Mouse (Mus musculus) E14TG2a.4 (cell line): ENCODE measurements at regions not wholly inside any gene's neighbourhood (a gene's known extent, or its start where the extent isn't known, plus 50 kb on each side); places are given as distances from the start of the nearest gene placed in this dataset.

Experiments used
- H3K27me3 ChIP-seq: 2 replicates; pipeline ENCODE4 v1.6.1; 2014; ENCODE audit warnings: low read length, control low read depth; ENCODE audit not compliant: insufficient read depth
- H3K36me3 ChIP-seq: 2 replicates; pipeline ENCODE4 v1.6.1; 2014; ENCODE audit warnings: low read length, control low read depth; ENCODE audit not compliant: insufficient read depth
- H3K4me1 ChIP-seq: replicated peaks from 2 replicates; pipeline ENCODE4 v1.6.1; 2014; ENCODE audit warnings: low read depth, low read length, control low read depth
- H3K4me3 ChIP-seq: replicated peaks from 2 replicates; pipeline ENCODE4 v1.5.1; 2014; ENCODE audit warnings: mild to moderate bottlenecking, low read length
- H3K9me3 ChIP-seq: 2 replicates; pipeline ENCODE4 v1.6.1; 2014; ENCODE audit warnings: low read length, control low read depth
- CTCF ChIP-seq: conservative IDR thresholded peaks from 2 replicates; pipeline ENCODE4 v1.5.1; 2014; ENCODE audit warnings: low read length
- NANOG ChIP-seq: IDR thresholded peaks from 2 replicates; pipeline ENCODE4 v1.6.1; 2014; ENCODE audit warnings: borderline replicate concordance, low read length, mixed read lengths
- POU5F1 ChIP-seq: IDR thresholded peaks from 2 replicates; pipeline ENCODE4 v1.6.1; 2014; ENCODE audit warnings: low read length, borderline replicate concordance

- no peak for TF ChIP-seq CTCF
- no peaks in the 10 kb centered on the region for H3K36me3 ChIP-seq
- H3K27me3 ChIP-seq, result no peaks in the 10 kb centered on the region
Measured at GRCm38 (mm10) chr8:102845362-102845761, 59.9 kb upstream of the Cdh11 start.

DNA sequence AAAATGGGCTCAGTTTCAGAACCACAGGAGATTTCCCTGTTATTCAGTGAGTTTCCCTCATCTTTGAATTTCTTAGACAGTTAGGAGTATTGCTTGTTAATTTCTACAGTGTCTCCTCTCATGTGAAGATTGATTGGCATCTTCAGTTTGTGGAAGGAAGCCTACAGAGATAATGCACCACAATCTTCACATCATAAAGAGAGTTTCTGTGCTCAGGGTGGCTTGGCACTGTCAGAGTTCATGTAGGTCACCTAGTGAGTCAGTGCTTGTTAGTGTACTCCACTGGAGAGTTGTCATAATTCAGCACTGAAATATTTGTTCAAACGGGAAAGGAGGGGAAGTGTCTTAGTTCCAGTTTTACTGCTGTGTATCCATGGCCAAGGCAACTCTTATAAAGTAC lies 74.6 kb upstream of the Cdh11 start:
- no peaks in the 10 kb centered on the region for H3K36me3 ChIP-seq
- H3K4me1 ChIP-seq, result no peaks in the 10 kb centered on the region
- TF ChIP-seq POU5F1, result no peak
- TF ChIP-seq CTCF, result no peak
- no peak overlapping the region for H3K4me3 ChIP-seq
- no peaks in the 10 kb centered on the region for H3K27me3 ChIP-seq
- no peaks in the 10 kb centered on the region for H3K9me3 ChIP-seq

More at GRCm38 (mm10) chr8:102845362-102845761, 59.9 kb upstream of the Cdh11 start:
- Histone ChIP-seq H3K4me1 (no peaks in the 10 kb centered on the region), H3K4me3 (no peak overlapping the region), H3K9me3 (no peaks in the 10 kb centered on the region)

DNA sequence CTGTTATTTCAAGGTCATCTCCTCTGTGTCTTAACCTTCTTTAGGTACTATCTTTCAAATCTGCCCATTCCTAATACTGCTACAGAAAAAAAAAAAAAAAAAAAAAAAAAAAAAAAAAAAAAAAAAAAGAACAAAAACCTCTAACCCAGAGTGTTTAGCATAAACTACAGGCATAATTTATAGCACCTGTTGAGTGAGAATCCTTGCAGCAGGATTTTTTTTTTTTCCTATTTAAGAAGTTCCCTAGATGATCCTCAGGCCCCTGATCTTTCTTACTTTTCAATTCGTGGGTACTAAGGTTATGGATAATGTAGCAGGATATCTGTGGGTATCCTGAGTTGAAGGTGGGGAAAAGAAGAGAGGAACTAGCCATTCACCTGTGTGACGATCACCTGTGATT lies 114.1 kb upstream of the Cdh11 start:
- no peaks in the 10 kb centered on the region for H3K36me3 ChIP-seq
- H3K27me3 ChIP-seq, result no peaks in the 10 kb centered on the region
- H3K4me1 ChIP-seq, result no peaks in the 10 kb centered on the region
- no peaks in the 10 kb centered on the region for H3K9me3 ChIP-seq
- TF ChIP-seq NANOG, result no peak
- TF ChIP-seq CTCF, result no peak
- TF ChIP-seq POU5F1, result no peak
- no peak overlapping the region for H3K4me3 ChIP-seq

DNA sequence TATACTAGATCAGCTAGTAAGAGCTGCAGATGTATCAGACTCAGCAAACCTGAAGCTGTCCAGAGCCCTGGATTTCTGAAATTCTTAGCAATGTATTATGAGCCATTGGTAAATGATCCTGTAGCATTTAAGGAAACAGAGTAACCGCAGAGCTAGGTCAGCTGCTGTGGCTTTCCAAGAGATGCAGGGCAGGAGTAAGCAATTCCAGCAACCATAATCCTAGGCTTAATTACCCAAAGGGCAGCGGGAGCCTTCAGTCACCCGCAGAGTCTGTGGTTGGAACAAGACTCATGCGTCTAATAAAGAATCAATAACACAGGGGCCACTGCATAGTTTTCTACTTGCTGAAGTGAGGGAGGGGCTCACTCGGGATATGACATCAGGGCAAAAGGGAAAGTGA lies 115.2 kb upstream of the Cdh11 start:
- no peaks in the 10 kb centered on the region for H3K9me3 ChIP-seq
- no peaks in the 10 kb centered on the region for H3K4me1 ChIP-seq
- no peaks in the 10 kb centered on the region for H3K36me3 ChIP-seq
- no peak for TF ChIP-seq POU5F1
- no peaks in the 10 kb centered on the region for H3K27me3 ChIP-seq
- no peak overlapping the region for H3K4me3 ChIP-seq

GRCm38 (mm10) chr8:102907444-102907843 lies 122.0 kb upstream of the Cdh11 start:
- TF ChIP-seq CTCF (no peak), NANOG (no peak), POU5F1 (no peak)
- Histone ChIP-seq H3K36me3 (no peaks in the 10 kb centered on the region), H3K9me3 (no peaks in the 10 kb centered on the region), H3K27me3 (no peaks in the 10 kb centered on the region), H3K4me3 (no peak overlapping the region), H3K4me1 (no peaks in the 10 kb centered on the region)

- TF ChIP-seq CTCF (no peak), POU5F1 (no peak), NANOG (no peak)
- no peaks in the 10 kb centered on the region for H3K4me1 ChIP-seq
- H3K4me3 ChIP-seq, result no peak overlapping the region
- H3K36me3 ChIP-seq, result no peaks in the 10 kb centered on the region
- H3K9me3 ChIP-seq, result no peaks in the 10 kb centered on the region
- no peaks in the 10 kb centered on the region for H3K27me3 ChIP-seq
Measured at GRCm38 (mm10) chr8:102931342-102931835, 145.9 kb upstream of the Cdh11 start.

DNA sequence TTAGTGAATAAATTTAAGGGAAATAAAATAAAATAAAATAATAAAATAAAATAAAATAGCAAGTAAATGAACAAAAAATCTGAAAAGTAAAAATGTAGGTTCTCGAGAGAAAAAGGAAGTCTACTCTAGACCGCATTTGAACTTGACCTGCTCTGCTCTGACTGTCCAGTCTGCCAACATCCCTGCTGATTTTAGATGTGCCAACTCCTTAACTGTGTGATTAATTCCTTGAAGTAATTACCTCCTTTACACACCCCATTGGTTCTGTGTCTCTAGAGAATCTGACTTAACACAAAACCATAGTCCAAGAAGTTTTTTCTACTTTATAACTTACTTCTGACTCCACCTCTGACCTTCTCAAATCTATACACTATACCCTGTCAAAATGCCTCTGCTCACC lies 153.3 kb upstream of the Cdh11 start:
- Histone ChIP-seq H3K4me3 (no peak overlapping the region), H3K4me1 (no peaks in the 10 kb centered on the region), H3K9me3 (no peaks in the 10 kb centered on the region), H3K27me3 (no peaks in the 10 kb centered on the region), H3K36me3 (no peaks in the 10 kb centered on the region)
- TF ChIP-seq POU5F1, result no peak
- no peak for TF ChIP-seq NANOG
- no peak for TF ChIP-seq CTCF

- Histone ChIP-seq H3K9me3 (no peaks in the 10 kb centered on the region), H3K27me3 (no peaks in the 10 kb centered on the region), H3K4me3 (no peak overlapping the region), H3K4me1 (no peaks in the 10 kb centered on the region), H3K36me3 (no peaks in the 10 kb centered on the region)
- TF ChIP-seq POU5F1, result no peak
- no peak for TF ChIP-seq NANOG
- TF ChIP-seq CTCF, result no peak
Measured at GRCm38 (mm10) chr8:102945546-102945945, 160.1 kb upstream of the Cdh11 start.

GRCm38 (mm10) chr8:102978161-102978581 lies 192.7 kb upstream of the Cdh11 start:
- H3K4me3 ChIP-seq, result no peak overlapping the region
- H3K4me1 ChIP-seq, result no peaks in the 10 kb centered on the region
- H3K27me3 ChIP-seq, result no peaks in the 10 kb centered on the region
- TF ChIP-seq POU5F1 (no peak), NANOG (no peak), CTCF (no peak)
- no peaks in the 10 kb centered on the region for H3K9me3 ChIP-seq
- no peaks in the 10 kb centered on the region for H3K36me3 ChIP-seq
